Mouse (Mus musculus) heart, postnatal 0 days (tissue): ENCODE data around the gene Sall4. TPM values are rescaled to one million over a fixed set of nuclear protein-coding genes. Genes with fewer than 3 reads are reported as not detected.

ENCODE experiments used
- ATAC-seq: fragments of 200-750 bp; cut with Nextera tagmentation; 2 replicates; pipeline ENCODE4 v1.8.0; 2017; ENCODE audit warnings: low read depth, moderate number of reproducible peaks, moderate library complexity; ENCODE audit not compliant: insufficient read depth
- DNase-seq: peaks from one replicate; pipeline ENCODE4 v3.0.0-alpha.2; 2016; ENCODE audit warnings: low spot score
- H3K27ac ChIP-seq: fragments of 300-500 bp; sonication (generic); 2 replicates; pipeline ENCODE4 v1.5.1; 2014; ENCODE audit warnings: low read depth, mild to moderate bottlenecking
- H3K27me3 ChIP-seq: fragments of 300-500 bp; sonication (generic); 2 replicates; pipeline ENCODE4 v1.6.1; 2014; ENCODE audit warnings: low read length, mixed read lengths; ENCODE audit not compliant: control insufficient read depth, insufficient read depth
- H3K36me3 ChIP-seq: fragments of 300-500 bp; sonication (generic); replicated peaks from 2 replicates; pipeline ENCODE4 v1.6.1; 2014; ENCODE audit warnings: low read length, mixed read lengths; ENCODE audit not compliant: control insufficient read depth, insufficient read depth
- H3K4me1 ChIP-seq: fragments of 300-500 bp; sonication (generic); 2 replicates; pipeline ENCODE4 v1.6.1; 2014; ENCODE audit warnings: antibody characterized with exemption; ENCODE audit not compliant: control insufficient read depth, insufficient read depth
- H3K4me2 ChIP-seq: fragments of 300-500 bp; sonication (generic); 2 replicates; pipeline ENCODE4 v1.6.1; 2014; ENCODE audit warnings: low read depth, mild to moderate bottlenecking, low read length, moderate library complexity
- H3K4me3 ChIP-seq: fragments of 300-500 bp; sonication (generic); 2 replicates; pipeline ENCODE4 v1.5.1; 2014; ENCODE audit warnings: low read depth, low read length
- H3K9ac ChIP-seq: fragments of 300-500 bp; sonication (generic); replicated peaks from 2 replicates; pipeline ENCODE4 v1.6.1; 2014; ENCODE audit warnings: low read depth, low read length, mixed read lengths
- H3K9me3 ChIP-seq: fragments of 300-500 bp; sonication (generic); replicated peaks from 2 replicates; pipeline ENCODE4 v1.6.1; 2016; ENCODE audit warnings: low read length; ENCODE audit not compliant: control insufficient read depth
- CTCF ChIP-seq: IDR thresholded peaks from 2 replicates; pipeline ENCODE4 v1.5.1; 2016; ENCODE audit warnings: antibody characterized with exemption, control low read depth, low read depth
- EP300 ChIP-seq: IDR thresholded peaks from 2 replicates; pipeline ENCODE4 v1.6.1; 2016; ENCODE audit warnings: antibody characterized with exemption, low read depth
- WGBS: fragments of 180-500 bp; shearing (Covaris S2); extraction: QIAGEN DNeasy Blood & Tissue Kit; methylation state at CpG from one replicate; pipeline ENCODE4 v1.1.7; 2014; 5-methylcytosine and 5-hydroxymethylcytosine counted together
- polyA plus RNA-seq: library from polyadenylated mRNA; unstranded; fragments of >200 nt; fragmentation: Nextera tagmentation; extraction: Ambion mirVana; gene quantifications from 2 replicates; pipeline ENCODE4 v1.2.1, GENCODE M21; 2015
- total RNA-seq: library from RNA; depleted of rRNA; stranded (reverse); fragments of >200 nt; gene quantifications from 2 replicates; pipeline ENCODE4 v1.2.3, GENCODE M21; 2014; ENCODE audit warnings: low replicate concordance; rRNA removed

Sall4 gene
- total and polyA plus RNA-seq, 2 experiments from 2014 or later, result 0.87 TPM; not detected in 1

- Histone ChIP-seq H3K27ac (no peak overlapping the region), H3K4me3 (no peak overlapping the region), H3K4me2 (no peak overlapping the region), H3K9ac (no peak overlapping the region), H3K27me3 (no peaks in the 10 kb centered on the region), H3K36me3 (no peaks in the 10 kb centered on the region), H3K4me1 (peaks cover 4% of the 10 kb centered on the region), H3K9me3 (no peaks in the 10 kb centered on the region)
- 70% methylated on average over 3 of the region's 3 CpGs for WGBS
- DNase-seq (no peak), ATAC-seq (no peak)
- TF ChIP-seq CTCF, result no peak
- no peak for TF ChIP-seq EP300
These were observed 56.8 kb downstream of the Sall4 start for GRCm38 (mm10) chr2:168710979-168711378.

DNA sequence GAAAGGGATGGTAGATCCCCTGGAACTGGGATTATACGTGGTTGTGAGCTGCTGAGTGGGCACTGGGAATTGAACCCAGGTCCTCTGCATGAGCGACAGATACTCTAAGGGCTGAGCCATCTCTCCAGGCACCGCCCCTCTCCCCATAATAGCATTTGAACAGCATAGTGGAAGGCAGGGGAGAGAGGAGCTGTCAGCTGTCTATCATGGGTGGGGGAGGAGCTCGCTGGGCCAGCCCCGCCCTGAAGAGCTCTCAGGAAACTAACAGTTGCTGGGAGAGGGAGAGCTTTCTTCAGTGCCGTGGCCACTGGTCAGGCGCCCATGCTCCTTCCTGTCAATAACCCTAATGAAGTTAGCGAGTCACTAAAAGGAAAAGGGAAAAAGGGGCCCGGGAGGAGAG is 60.0 kb downstream of the Sall4 start:
- no peak overlapping the region for H3K4me2 ChIP-seq
- TF ChIP-seq CTCF (no peak), EP300 (no peak)
- no peak for ATAC-seq
- DNase-seq, result no peak
- H3K9me3 ChIP-seq, result no peaks in the 10 kb centered on the region
- peaks cover 4% of the 10 kb centered on the region for H3K4me1 ChIP-seq
- no peaks in the 10 kb centered on the region for H3K27me3 ChIP-seq
- 53% methylated on average over 9 of the region's 9 CpGs for WGBS
- H3K27ac ChIP-seq, result no peak overlapping the region
- H3K9ac ChIP-seq, result no peak overlapping the region
- H3K4me3 ChIP-seq, result no peak overlapping the region
- H3K36me3 ChIP-seq, result no peaks in the 10 kb centered on the region

GRCm38 (mm10) chr2:168702266-168702665 is 65.5 kb downstream of the Sall4 start:
- ATAC-seq, result no peak; the same call in 1 of the 2 replicates
- Histone ChIP-seq H3K4me3 (no peak overlapping the region), H3K9ac (no peak overlapping the region)

More at GRCm38 (mm10) chr2:168702266-168702665, 65.5 kb downstream of the Sall4 start:
- peak overlapping the region; percentile 11; the same call in 1 of the 2 replicates for H3K4me2 ChIP-seq
- H3K27ac ChIP-seq, result no peak overlapping the region
- DNase-seq, result no peak
- WGBS, result 53% methylated on average over 13 of the region's 13 CpGs
- H3K36me3 ChIP-seq, result no peaks in the 10 kb centered on the region
- no peaks in the 10 kb centered on the region for H3K4me1 ChIP-seq
- H3K27me3 ChIP-seq, result no peaks in the 10 kb centered on the region
- TF ChIP-seq EP300 (no peak), CTCF (no peak)
- H3K9me3 ChIP-seq, result no peaks in the 10 kb centered on the region

Other genes with a start within 250 kb of the Sall4 start
- 7.4 and 10.1 TPM in 2 replicates for gene Nfatc2, start 166.3 kb downstream of the Sall4 start, total RNA-seq
- gene Nfatc2, start 166.3 kb downstream of the Sall4 start, polyA plus RNA-seq, result 7.3 and 8.2 TPM in 2 replicates
- gene Atp9a, start 25.5 kb downstream of the Sall4 start, total RNA-seq, result 46.1 and 49.9 TPM in 2 replicates
- 11.6 and 12.8 TPM in 2 replicates for gene Atp9a, start 25.5 kb downstream of the Sall4 start, polyA plus RNA-seq
- 15.4 and 19.9 TPM in 2 replicates for gene Zfp64, start 187.6 kb upstream of the Sall4 start, total RNA-seq
- 10.0 and 10.9 TPM in 2 replicates for gene Zfp64, start 187.6 kb upstream of the Sall4 start, polyA plus RNA-seq